Mouse (Mus musculus) mature B cell (primary cell): Measurements from ENCODE around the gene Ttc30b.
"Not testable (repeated sequence)": the region's sequence is repeated elsewhere in the genome, so short reads cannot be mapped to it uniquely, and the experiment has no call there.

Experiments
- in situ Hi-C: fragments of 300-500 bp; cut with MboI; formaldehyde crosslinking; loops from 2 replicates; pipeline ENCODE4 v1.14.3; 2019

The Ttc30b gene

GRCm38 (mm10) chr2:75938117-75939063 lies at the start of gene Ttc30b:
Gene Ttc30b, minus strand, starts transcription at chr2:75938585.
- in situ Hi-C loops: no loop called here

DNA sequence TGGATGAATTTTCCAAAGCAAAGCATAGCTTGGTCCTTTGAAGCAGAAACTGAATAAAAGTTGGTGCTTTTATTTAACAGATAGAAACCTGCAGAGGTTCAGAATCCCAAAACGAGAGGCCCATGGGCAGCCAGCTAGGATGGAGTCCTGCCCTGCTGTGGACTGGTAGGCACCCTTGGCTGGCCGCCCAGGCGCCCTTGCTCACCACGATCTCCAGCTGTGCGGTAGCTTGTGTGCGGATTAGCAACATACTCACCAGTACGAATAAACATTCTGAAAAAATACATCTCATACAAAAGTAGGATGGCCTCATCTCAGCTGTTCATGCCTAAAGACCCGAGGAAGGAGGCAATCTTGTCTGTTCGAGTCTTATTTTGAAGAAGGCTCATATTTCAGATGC lies 49.4 kb upstream of the Ttc30b start:
- in situ Hi-C loops: no loop called here

DNA sequence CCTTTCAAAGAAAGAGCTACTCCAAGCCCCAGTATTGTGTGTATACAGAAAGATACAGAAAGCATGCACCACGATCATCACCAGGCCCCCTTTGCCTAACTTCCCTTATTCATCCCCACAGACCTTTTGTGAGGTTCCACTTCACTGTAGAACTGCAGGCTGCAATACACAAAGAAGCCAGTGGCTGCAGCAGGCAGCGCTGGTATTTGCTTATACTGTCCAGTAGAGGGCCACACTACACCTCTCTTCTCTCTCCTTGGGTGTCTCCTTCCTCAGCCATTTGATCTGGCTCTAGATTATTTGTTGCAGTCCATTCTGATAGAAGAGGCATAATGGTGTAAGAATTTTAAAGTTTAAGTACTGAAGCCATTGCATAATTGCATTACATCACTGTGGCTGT lies 46.7 kb upstream of the Ttc30b start:
- in situ Hi-C loops: no loop called here

- in situ Hi-C loops: no loop called here
Measured at GRCm38 (mm10) chr2:75983847-75984246, 45.5 kb upstream of the Ttc30b start.

GRCm38 (mm10) chr2:75983091-75983490 lies 44.7 kb upstream of the Ttc30b start:
- in situ Hi-C loops: no loop called here

- in situ Hi-C loops: no loop called here
Measured at GRCm38 (mm10) chr2:75982626-75983025, 44.2 kb upstream of the Ttc30b start.

DNA sequence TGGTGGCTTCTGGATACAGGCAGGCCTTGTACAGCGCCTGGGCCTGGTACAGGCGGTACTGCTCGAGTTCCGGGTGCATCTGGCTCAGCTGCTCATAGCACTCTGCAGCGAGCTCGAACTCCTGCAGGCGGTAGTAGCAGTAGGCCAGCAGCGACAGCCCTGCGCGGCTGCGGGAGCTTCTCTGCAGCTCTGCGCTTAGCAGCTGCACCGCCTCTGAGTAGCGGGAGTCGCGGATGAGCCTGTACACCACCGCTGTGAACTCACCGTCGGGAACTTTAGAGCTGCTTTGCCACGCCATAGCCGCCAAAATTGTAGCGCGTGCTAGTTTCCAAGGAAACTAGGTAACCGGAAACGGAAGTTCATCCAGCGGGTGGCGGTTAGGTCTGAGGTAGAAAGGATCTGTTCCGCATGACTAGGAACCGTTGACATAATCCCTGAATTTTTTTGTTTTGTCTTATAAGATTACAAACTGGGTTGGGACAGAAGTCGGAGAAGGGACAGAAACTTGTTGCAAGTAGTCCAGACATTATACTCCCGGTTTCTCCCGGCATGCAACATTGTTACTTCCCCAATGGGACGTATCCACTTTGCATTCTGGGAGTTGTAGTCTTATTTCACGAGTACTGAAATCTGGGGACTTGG lies 43.2 kb upstream of the Ttc30b start, which contains the start of gene Ttc30a1:
TSS of gene Ttc30a1 (minus strand) at position 528 of the 642 bp plus-strand sequence.
- in situ Hi-C loops: not testable (repeated sequence)

- in situ Hi-C loops: not testable (repeated sequence)
Measured at GRCm38 (mm10) chr2:75980933-75981439, 42.6 kb upstream of the Ttc30b start.

- in situ Hi-C loops: not testable (repeated sequence)
Measured at GRCm38 (mm10) chr2:75977752-75978368, 39.5 kb upstream of the Ttc30b start, which contains the start of gene Ttc30a2. Gene Ttc30a2, minus strand, starts transcription at chr2:75978170.

DNA sequence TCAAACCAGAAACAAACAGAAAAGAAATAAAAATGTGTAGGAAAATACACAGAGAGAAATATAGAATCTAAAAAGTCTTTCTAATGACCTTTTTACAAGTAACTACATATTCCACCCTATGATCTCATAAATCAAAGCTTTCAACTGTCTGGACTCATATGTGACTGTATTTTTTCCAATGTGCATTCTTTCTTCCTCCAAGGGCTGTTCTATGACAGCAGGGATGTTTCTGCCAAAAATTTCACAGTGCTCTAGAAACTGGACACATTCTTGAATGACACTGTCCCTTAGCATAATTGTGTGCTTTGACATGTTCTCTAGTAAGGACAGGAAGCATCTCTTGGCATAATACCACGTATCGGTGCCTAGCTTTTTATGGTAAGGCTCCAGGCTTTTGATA lies 37.7 kb upstream of the Ttc30b start:
- in situ Hi-C loops: not testable (repeated sequence)

DNA sequence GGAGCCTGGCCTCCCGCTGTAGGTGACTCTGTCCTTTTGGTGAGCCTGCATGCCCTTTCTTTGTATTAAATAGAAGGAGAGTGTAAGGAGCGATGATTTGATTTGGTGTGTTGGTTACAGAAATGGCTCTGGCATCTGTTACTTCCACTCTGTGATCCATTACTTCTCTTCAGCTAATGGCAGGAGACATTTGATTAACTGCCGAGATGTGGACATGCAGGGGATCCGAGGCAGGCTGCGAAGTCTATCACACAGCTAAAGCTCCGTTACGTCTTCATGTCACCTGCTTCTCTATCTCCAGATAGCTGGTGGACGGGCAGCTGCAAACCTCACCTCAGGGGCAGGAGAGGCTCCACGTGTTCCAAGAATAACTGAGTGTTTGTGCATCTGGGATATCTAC lies 35.7 kb upstream of the Ttc30b start:
- in situ Hi-C loops: no loop called here

GRCm38 (mm10) chr2:75964972-75965371 lies 26.6 kb upstream of the Ttc30b start:
- in situ Hi-C loops: no loop called here

GRCm38 (mm10) chr2:75964512-75964911 lies 26.1 kb upstream of the Ttc30b start:
- in situ Hi-C loops: no loop called here

GRCm38 (mm10) chr2:75964051-75964450 lies 25.7 kb upstream of the Ttc30b start:
- in situ Hi-C loops: no loop called here

DNA sequence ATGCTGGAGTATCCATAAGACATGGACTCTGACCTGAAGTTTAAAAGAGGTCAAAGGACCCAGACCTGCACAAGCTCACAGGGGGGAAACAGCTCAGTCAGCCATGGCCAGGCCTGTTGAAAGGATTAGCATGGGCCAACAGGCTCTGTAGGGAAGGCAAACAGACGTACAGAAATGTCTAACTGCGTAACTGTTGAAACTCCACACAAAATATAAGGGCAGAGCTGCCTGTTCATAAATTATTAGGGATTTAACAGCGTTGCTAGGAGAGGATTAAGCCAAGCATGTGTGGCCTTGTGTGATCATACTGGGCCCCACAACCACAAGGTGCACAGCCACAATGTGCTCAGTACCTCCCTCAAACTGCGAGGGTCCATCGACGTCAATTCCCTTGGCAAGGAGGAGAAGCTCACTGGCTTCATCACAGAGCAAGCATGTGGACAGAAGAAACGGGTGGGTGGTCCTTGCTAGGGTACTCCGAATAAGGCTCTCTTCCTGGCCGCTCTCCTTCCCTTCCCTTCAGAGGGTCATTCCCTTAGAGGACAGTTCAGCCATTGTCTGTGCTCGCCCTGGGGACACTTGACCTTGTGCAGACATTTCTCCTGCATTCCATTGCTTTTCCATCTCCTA lies 24.9 kb upstream of the Ttc30b start:
- in situ Hi-C loops: no loop called here

- in situ Hi-C loops: no loop called here
Measured at GRCm38 (mm10) chr2:75960366-75961330, 22.3 kb upstream of the Ttc30b start.

DNA sequence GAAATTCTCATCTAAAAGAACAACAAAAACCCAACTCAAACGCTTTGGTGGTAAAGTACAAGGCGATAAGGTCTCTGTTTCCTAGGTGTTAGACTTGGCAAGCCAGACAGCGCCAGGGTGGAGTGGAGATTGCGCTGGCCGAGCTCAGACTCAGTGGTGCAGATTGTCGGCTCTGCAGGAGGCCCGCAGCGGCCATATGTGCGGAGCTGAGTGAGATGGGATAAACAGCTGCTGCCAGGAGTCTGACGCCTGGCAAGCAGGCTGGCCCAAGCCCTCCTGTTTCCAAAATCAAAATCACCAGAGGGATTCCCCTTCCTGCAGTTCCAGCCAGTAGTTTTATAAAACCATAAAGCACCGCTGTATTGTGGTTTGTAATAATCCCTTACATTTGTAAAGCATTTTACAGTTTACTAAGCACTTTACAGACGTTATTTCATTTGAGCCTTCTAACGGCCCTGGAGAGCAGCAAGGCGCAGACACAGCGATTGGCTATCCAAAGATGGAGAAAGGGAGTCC lies 21.5 kb upstream of the Ttc30b start:
- in situ Hi-C loops: no loop called here

- in situ Hi-C loops: no loop called here
Measured at GRCm38 (mm10) chr2:75959183-75959849, 20.9 kb upstream of the Ttc30b start.

DNA sequence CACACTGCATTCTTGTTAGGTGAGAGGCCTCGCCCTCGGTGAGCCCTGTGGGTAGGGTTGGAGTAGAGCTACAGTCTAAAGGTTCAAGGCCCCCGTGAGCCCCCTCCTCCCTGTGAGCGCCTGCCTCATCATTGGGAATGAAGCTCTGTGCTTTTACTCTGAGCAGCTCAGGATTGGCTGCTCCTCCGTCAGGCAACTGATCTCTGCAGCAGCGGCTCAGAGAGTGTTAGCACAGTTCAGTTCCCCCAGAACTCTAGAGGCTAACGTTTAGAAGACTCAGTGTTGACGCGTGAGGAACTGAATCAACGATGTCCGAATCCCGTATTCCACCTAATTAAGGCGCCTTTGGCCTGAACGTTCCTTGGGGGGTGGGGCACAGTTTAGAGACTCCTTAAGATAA lies 17.3 kb upstream of the Ttc30b start:
- in situ Hi-C loops: no loop called here

DNA sequence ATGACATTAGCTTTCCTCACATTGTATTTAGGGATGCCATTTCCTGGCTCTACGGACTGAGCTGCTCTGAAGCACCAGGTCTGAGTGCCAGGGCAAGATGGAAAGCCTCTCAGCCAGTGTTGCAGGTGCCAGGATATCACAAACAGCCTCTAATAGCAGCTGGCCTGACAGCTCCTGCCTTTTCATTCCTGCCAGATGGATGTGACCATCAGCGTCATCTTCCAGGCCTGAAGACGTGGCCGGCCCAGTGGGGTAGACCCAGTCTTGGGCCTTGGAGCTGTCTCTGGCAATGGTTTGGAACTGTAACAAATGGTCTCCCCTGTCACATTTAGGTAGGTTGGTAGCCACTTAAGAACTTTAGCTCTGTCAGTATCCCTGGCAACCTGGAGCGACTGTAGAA lies 14.9 kb upstream of the Ttc30b start:
- in situ Hi-C loops: no loop called here
